Mouse (Mus musculus): Measurements from ENCODE around the gene Olfr1080.
"Not testable (repeated sequence)": the region's sequence is repeated elsewhere in the genome, so short reads cannot be mapped to it uniquely, and the experiment has no call there.

The Olfr1080 gene

GRCm38 (mm10) chr2:86558135-86558534 lies at the start of gene Olfr1080:
TSS of gene Olfr1080 (minus strand) at chr2:86558235.
- DNase-seq (ENCODE audit: extremely low read depth, low read depth, low spot score), result not testable (repeated sequence)

- not testable (repeated sequence) for DNase-seq (ENCODE audit: extremely low read depth, low read depth, low spot score)
These were observed 40.8 kb upstream of the Olfr1080 start, which contains the start of gene Olfr1082 for GRCm38 (mm10) chr2:86598866-86599265. TSS of gene Olfr1082 (minus strand) at chr2:86598966.

GRCm38 (mm10) chr2:86542380-86542779 lies 15.7 kb downstream of the Olfr1080 start, which contains the start of gene Olfr1079:
TSS of gene Olfr1079 (minus strand) at chr2:86542480.
- no peak for DNase-seq (ENCODE audit: extremely low read depth, low read depth, low spot score)

- no peak for DNase-seq (ENCODE audit: extremely low read depth, low read depth, low spot score)
These were observed 27.0 kb downstream of the Olfr1080 start for GRCm38 (mm10) chr2:86530991-86531390.

GRCm38 (mm10) chr2:86508161-86508560 lies 49.9 kb downstream of the Olfr1080 start, which contains the start of gene Olfr1076:
TSS of gene Olfr1076 (plus strand) at chr2:86508461.
- no peak for DNase-seq (ENCODE audit: extremely low read depth, low read depth, low spot score)
